Mouse (Mus musculus): ENCODE results near the gene Wnt2b. TPM values are rescaled to one million over a fixed set of nuclear protein-coding genes. Genes with fewer than 3 reads are reported as not detected.

Wnt2b gene
- total and polyA plus RNA-seq, 2 experiments from 2014 or later: 0.47 to 2.0 TPM

DNA sequence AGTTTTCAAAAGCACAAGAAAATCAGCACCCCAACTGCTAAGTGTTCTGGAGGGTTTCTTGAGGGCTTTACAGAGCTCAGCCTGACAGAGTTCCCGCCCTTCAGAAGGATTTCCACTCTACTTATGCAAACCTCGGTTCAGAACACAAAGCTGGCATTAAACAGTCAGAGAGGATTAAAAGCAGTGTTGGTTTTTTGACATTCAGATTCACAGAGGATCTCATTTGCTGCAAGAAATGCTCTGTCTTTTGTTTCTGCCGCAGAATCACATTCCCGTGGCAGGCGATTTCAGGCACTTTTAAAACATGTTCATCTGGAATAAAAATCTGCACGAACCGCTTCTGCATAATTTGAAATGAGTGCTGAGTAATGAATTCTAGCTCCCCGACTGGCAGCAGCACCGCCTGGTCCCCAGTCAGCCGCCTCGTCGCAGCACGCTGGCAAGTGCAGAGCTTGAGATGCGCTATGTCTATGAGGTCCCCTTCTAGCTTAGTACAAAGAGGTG lies 42.3 kb upstream of the Wnt2b start:
- peak overlapping the region; percentile 42 for H3K27ac ChIP-seq (ENCODE audit: low read depth, low read length)
- peak overlapping the region; percentile 22; the same call in 1 of the 2 replicates for H3K9ac ChIP-seq
- no peaks in the 10 kb centered on the region for H3K4me1 ChIP-seq (ENCODE audit: insufficient read depth)
- peak; percentile 94 for ATAC-seq
- 17% methylated on average over 14 of the region's 14 CpGs for WGBS
- no peak overlapping the region for H3K4me3 ChIP-seq (ENCODE audit: low read depth, low read length)
- no peak overlapping the region for H3K4me2 ChIP-seq (ENCODE audit: low read depth)
- peaks cover 54% of the 10 kb centered on the region for H3K36me3 ChIP-seq (ENCODE audit: insufficient read depth)
- no peak for TF ChIP-seq CTCF (IDR thresholded peaks at IDR 0.05; ENCODE audit: low read depth)
- H3K27me3 ChIP-seq (ENCODE audit: insufficient read depth, low read length): no peaks in the 10 kb centered on the region
- no peaks in the 10 kb centered on the region for H3K9me3 ChIP-seq (ENCODE audit: low read length)
- DNase-seq: peak; percentile 74

DNA sequence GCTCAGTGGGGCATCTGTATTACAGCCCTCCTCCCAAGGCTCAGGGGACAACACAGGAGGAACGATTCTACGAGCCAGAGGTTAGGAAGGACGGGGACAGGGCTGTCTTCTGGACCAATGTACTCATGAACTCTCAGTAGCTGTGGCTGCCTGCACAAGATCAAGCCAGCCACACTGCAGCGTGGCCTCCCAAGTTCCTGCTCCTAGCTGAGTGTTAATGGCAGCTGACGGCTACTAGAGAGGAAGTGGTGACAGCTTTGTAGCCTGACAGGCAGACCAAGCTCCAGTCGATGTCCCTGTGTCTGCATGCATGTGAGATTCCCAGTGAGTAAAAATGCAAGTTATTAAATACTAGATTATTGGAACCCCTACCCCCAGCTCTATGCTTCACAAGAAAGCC lies 39.7 kb upstream of the Wnt2b start:
- no peak for TF ChIP-seq CTCF (IDR thresholded peaks at IDR 0.05; ENCODE audit: low read depth)
- DNase-seq (no peak), ATAC-seq (no peak)
- no peaks in the 10 kb centered on the region for H3K4me1 ChIP-seq (ENCODE audit: insufficient read depth)
- no peak overlapping the region for H3K4me2 ChIP-seq (ENCODE audit: low read depth)
- no peak overlapping the region for H3K27ac ChIP-seq (ENCODE audit: low read depth, low read length)
- H3K27me3 ChIP-seq (ENCODE audit: insufficient read depth, low read length): no peaks in the 10 kb centered on the region
- no peak overlapping the region for H3K4me3 ChIP-seq (ENCODE audit: low read depth, low read length)
- no peaks in the 10 kb centered on the region for H3K9me3 ChIP-seq (ENCODE audit: low read length)
- no peak overlapping the region for H3K9ac ChIP-seq
- WGBS: 71% methylated on average over 6 of the region's 6 CpGs
- H3K36me3 ChIP-seq (ENCODE audit: insufficient read depth): peaks cover 39% of the 10 kb centered on the region

DNA sequence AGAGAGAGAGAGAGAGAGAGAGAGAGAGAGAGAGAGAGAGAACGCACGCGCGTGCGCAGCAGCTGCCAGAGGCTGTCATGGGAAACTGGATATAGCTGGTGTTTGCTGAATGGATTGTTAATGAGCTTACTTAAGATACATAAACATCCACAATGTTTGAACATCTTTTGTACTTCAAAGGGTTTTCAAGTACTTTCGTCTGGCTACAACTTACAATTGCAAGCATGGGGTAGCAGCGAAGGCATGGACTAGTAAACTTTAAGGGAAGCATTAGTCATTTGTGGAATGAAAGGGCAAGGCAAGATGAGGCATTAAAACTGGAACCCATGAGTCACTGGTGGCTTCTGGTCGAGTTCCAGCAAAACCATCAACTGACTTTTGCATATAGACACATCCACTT lies 38.8 kb upstream of the Wnt2b start:
- no peak for DNase-seq
- Histone ChIP-seq H3K4me1 (ENCODE audit: insufficient read depth) (no peaks in the 10 kb centered on the region), H3K27me3 (ENCODE audit: insufficient read depth, low read length) (no peaks in the 10 kb centered on the region), H3K9me3 (ENCODE audit: low read length) (no peaks in the 10 kb centered on the region), H3K4me3 (ENCODE audit: low read depth, low read length) (no peak overlapping the region), H3K27ac (ENCODE audit: low read depth, low read length) (no peak overlapping the region), H3K4me2 (ENCODE audit: low read depth) (no peak overlapping the region), H3K36me3 (ENCODE audit: insufficient read depth) (peaks cover 31% of the 10 kb centered on the region), H3K9ac (no peak overlapping the region)
- no peak for TF ChIP-seq CTCF (IDR thresholded peaks at IDR 0.05; ENCODE audit: low read depth)
- ATAC-seq: no peak
- 75% methylated on average over 8 of the region's 8 CpGs for WGBS

DNA sequence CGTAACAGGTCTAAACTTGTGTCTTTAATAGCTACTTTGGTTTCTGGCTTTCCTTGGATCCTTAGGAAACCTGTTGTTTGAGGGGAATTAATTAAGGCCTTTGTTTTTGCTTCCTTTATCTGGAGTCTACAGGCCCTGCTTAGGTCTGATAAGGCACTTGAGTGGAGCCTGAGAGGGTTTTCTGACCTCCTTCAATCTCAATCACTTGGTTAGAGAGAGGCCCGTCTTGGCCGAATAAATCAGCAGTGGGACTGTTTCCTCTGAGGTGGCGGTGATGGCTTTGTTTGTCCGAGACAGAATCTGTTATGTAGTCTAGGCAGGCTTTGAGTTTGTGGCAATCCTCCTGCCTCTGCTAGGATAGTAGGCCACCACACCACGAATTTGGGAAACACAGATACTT lies 35.8 kb upstream of the Wnt2b start:
- Histone ChIP-seq H3K4me2 (ENCODE audit: low read depth) (no peak overlapping the region), H3K27me3 (ENCODE audit: insufficient read depth, low read length) (no peaks in the 10 kb centered on the region), H3K36me3 (ENCODE audit: insufficient read depth) (peaks cover 9% of the 10 kb centered on the region), H3K27ac (ENCODE audit: low read depth, low read length) (no peak overlapping the region), H3K9ac (no peak overlapping the region), H3K4me1 (ENCODE audit: insufficient read depth) (0 out of 2 replicates have a peak, but pooled peaks cover 7% of the 10 kb centered on the region), H3K4me3 (ENCODE audit: low read depth, low read length) (no peak overlapping the region), H3K9me3 (ENCODE audit: low read length) (no peaks in the 10 kb centered on the region)
- no peak for DNase-seq
- 22% methylated on average over 6 of the region's 6 CpGs for WGBS
- no peak for TF ChIP-seq CTCF (IDR thresholded peaks at IDR 0.05; ENCODE audit: low read depth)
- no peak for ATAC-seq

DNA sequence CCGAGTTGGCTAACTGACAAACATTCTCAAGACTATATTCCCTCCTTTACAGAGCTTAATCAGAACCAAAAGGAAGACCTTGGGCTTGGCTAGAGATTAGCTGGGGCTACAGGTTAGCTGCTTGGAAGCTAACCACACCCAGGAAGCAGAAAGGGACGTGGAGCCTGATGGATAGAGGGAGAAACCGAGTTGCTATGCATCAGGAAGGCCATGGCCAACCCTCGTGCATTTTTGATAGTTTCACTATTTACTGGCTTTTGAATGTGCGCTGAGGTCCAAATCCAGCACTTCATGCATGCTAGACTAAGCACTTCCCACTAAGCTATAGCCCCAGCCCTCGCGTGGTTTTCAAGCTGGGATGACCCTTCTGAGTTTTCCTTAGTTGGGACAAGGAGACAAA lies 34.0 kb upstream of the Wnt2b start:
- Histone ChIP-seq H3K9ac (no peak overlapping the region), H3K27ac (ENCODE audit: low read depth, low read length) (no peak overlapping the region), H3K27me3 (ENCODE audit: insufficient read depth, low read length) (no peaks in the 10 kb centered on the region), H3K4me2 (ENCODE audit: low read depth) (no peak overlapping the region), H3K4me1 (ENCODE audit: insufficient read depth) (0 out of 2 replicates have a peak, but pooled peaks cover 7% of the 10 kb centered on the region), H3K4me3 (ENCODE audit: low read depth, low read length) (no peak overlapping the region), H3K36me3 (ENCODE audit: insufficient read depth) (no peaks in the 10 kb centered on the region), H3K9me3 (ENCODE audit: low read length) (no peaks in the 10 kb centered on the region)
- no peak for ATAC-seq
- TF ChIP-seq CTCF (IDR thresholded peaks at IDR 0.05; ENCODE audit: low read depth): no peak
- no peak for DNase-seq
- 86% methylated on average over 7 of the region's 7 CpGs for WGBS

DNA sequence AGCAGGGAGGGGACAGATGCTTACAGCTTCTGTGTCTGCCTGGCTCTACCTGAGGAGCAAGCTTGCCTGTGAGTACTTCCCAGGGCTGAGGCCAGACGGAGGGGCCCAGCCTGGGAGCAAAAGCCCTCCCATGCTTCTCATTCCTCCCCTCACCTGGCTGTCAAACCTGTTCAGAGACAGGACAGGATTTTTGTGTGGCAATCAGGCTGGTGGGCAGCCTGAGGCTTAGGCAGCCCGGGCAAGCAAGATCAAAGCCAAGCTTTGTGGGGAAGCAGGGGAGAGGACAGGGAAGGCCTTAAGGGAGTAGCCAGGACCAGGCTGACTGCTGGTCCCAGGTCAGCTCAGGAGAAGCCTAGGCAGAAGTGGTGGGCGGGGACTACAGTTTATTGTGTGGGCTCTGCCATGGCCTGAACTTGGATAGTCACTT lies 32.7 kb upstream of the Wnt2b start:
- Histone ChIP-seq H3K9me3 (ENCODE audit: low read length) (no peaks in the 10 kb centered on the region), H3K4me3 (ENCODE audit: low read depth, low read length) (no peak overlapping the region), H3K27me3 (ENCODE audit: insufficient read depth, low read length) (no peaks in the 10 kb centered on the region), H3K36me3 (ENCODE audit: insufficient read depth) (no peaks in the 10 kb centered on the region), H3K4me2 (ENCODE audit: low read depth) (no peak overlapping the region), H3K27ac (ENCODE audit: low read depth, low read length) (peak overlapping the region; percentile 30; the same call in 1 of the 2 replicates), H3K4me1 (ENCODE audit: insufficient read depth) (0 out of 2 replicates have a peak, but pooled peaks cover 7% of the 10 kb centered on the region), H3K9ac (no peak overlapping the region)
- DNase-seq: no peak
- WGBS: 54% methylated on average over 3 of the region's 3 CpGs
- ATAC-seq: no peak
- TF ChIP-seq CTCF (IDR thresholded peaks at IDR 0.05; ENCODE audit: low read depth): no peak

DNA sequence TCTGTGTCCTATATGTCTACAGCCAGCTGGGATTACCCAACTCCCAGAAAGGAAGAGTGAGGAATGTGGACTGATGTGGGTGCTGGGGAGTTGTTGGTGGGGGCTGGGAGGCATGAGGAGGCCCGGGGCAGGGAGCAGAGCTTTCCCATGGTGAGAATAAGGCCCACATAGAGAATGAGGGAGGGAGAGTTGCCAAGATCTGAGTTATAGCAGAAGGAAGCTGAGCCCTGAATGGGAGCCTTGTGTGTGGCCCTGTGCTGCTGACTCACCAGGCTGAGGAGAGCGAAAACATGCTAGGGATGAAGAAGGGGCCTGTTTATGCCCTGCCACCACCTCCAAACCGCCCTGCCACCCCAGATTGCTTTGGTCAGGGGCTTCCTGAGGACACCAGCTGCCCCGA lies 32.1 kb upstream of the Wnt2b start:
- no peak for TF ChIP-seq CTCF (IDR thresholded peaks at IDR 0.05; ENCODE audit: low read depth)
- Histone ChIP-seq H3K4me3 (ENCODE audit: low read depth, low read length) (no peak overlapping the region), H3K36me3 (ENCODE audit: insufficient read depth) (no peaks in the 10 kb centered on the region), H3K9ac (no peak overlapping the region), H3K9me3 (ENCODE audit: low read length) (no peaks in the 10 kb centered on the region), H3K27ac (ENCODE audit: low read depth, low read length) (peak overlapping the region; percentile 30; the same call in 1 of the 2 replicates), H3K4me1 (ENCODE audit: insufficient read depth) (0 out of 2 replicates have a peak, but pooled peaks cover 7% of the 10 kb centered on the region), H3K27me3 (ENCODE audit: insufficient read depth, low read length) (no peaks in the 10 kb centered on the region), H3K4me2 (ENCODE audit: low read depth) (no peak overlapping the region)
- WGBS: 24% methylated on average over 4 of the region's 4 CpGs
- DNase-seq (peak; percentile 60), ATAC-seq (peak; percentile 63)

Data from forebrain, postnatal 0 days (tissue).